Mouse (Mus musculus) CH12.LX (cell line): ENCODE measurements around the gene Aff3. TPM values are rescaled to one million over a fixed set of nuclear protein-coding genes. Genes with fewer than 3 reads are reported as not detected.

Experiments
- DNase-seq: peaks from one replicate; pipeline ENCODE4 v3.0.0-alpha.2; 2013; ENCODE audit errors: extremely low read depth
- H3K27ac ChIP-seq: 2 replicates; pipeline ENCODE4 v1.5.1; 2012; ENCODE audit warnings: low read depth, mild to moderate bottlenecking, control low read depth, moderate library complexity; ENCODE audit not compliant: insufficient read depth
- H3K27me3 ChIP-seq: replicated peaks from 2 replicates; pipeline ENCODE3; 2012; ENCODE audit warnings: inconsistent platforms
- H3K36me3 ChIP-seq, 2 experiments: replicated peaks in 1 of 2; 2 replicates each; pipeline versions ENCODE3 to v1.6.1; 2012; ENCODE audit warnings: inconsistent platforms in 1 of 2, low read length in 1 of 2, mild to moderate bottlenecking in 1 of 2, mixed read lengths in 1 of 2, moderate library complexity in 1 of 2; ENCODE audit not compliant: control insufficient read depth in 1 of 2, insufficient read depth in 1 of 2
- H3K4me1 ChIP-seq, 2 experiments: 2 replicates each; pipeline ENCODE4 v1.6.1; 2012; ENCODE audit warnings: inconsistent platforms in 1 of 2, moderate library complexity in 1 of 2; ENCODE audit not compliant: insufficient read depth in 2 of 2, control insufficient read depth in 1 of 2
- H3K4me2 ChIP-seq: 2 replicates; pipeline ENCODE4 v1.6.1; 2012; ENCODE audit warnings: low read depth, mild to moderate bottlenecking, control low read depth; ENCODE audit not compliant: poor library complexity, insufficient read depth, severe bottlenecking
- H3K4me3 ChIP-seq, 3 experiments: fragments of 150-350 bp in 1 of 3; sonication (generic) in 1 of 3; replicated peaks in 1 of 3; 2 replicates each; pipeline versions ENCODE3 to v1.5.1; 2011 to 2012; ENCODE audit warnings: low read depth in 2 of 3, low read length in 2 of 3, mild to moderate bottlenecking in 2 of 3, moderate library complexity in 2 of 3, control low read depth in 1 of 3, improper control_type of control experiment in 1 of 3, inconsistent platforms in 1 of 3, mixed read lengths in 1 of 3; ENCODE audit not compliant: poor library complexity in 1 of 3
- H3K79me2 ChIP-seq: replicated peaks from 2 replicates; pipeline ENCODE4 v1.6.1; 2012; ENCODE audit warnings: mild to moderate bottlenecking, moderate library complexity; ENCODE audit not compliant: control insufficient read depth, poor library complexity, insufficient read depth, severe bottlenecking; ENCODE audit errors: extremely low read depth
- H3K9ac ChIP-seq: 2 replicates; pipeline ENCODE4 v1.6.1; 2012; ENCODE audit warnings: low read depth, mild to moderate bottlenecking, control low read depth, moderate library complexity; ENCODE audit not compliant: insufficient read depth
- H3K9me3 ChIP-seq: replicated peaks from 2 replicates; pipeline ENCODE3; 2012; ENCODE audit warnings: low read length, inconsistent platforms, mixed read lengths
- E2F4 ChIP-seq: IDR thresholded peaks from 2 replicates; pipeline ENCODE4 v1.6.1; 2011; ENCODE audit warnings: low read depth, low read length, improper control_type of control experiment; ENCODE audit not compliant: insufficient replicate concordance
- EP300 ChIP-seq: IDR thresholded peaks from 2 replicates; pipeline ENCODE4 v1.6.1; 2011; ENCODE audit warnings: low read length, improper control_type of control experiment
- HCFC1 ChIP-seq: IDR thresholded peaks from 2 replicates; pipeline ENCODE4 v1.6.1; 2012; ENCODE audit warnings: low read depth, mild to moderate bottlenecking, inconsistent platforms, low read length, improper control_type of control experiment
- MEF2A ChIP-seq: IDR thresholded peaks from 2 replicates; pipeline ENCODE4 v1.6.1; 2014; ENCODE audit warnings: low read depth, mild to moderate bottlenecking, inconsistent platforms, low read length, improper control_type of control experiment, borderline replicate concordance
- NELFE ChIP-seq: IDR thresholded peaks from 2 replicates; pipeline ENCODE4 v1.6.1; 2011; ENCODE audit warnings: low read depth, low read length, improper control_type of control experiment
- PAX5 ChIP-seq: IDR thresholded peaks from 2 replicates; pipeline ENCODE4 v1.6.1; 2012; ENCODE audit warnings: low read length, inconsistent platforms, mixed read lengths
- SMC3 ChIP-seq: IDR thresholded peaks from 2 replicates; pipeline ENCODE4 v1.6.1; 2011; ENCODE audit warnings: low read depth, low read length, improper control_type of control experiment
- UBTF ChIP-seq: IDR thresholded peaks from 2 replicates; pipeline ENCODE4 v1.6.1; 2012; ENCODE audit warnings: low read depth, mild to moderate bottlenecking, inconsistent platforms, low read length, improper control_type of control experiment, moderate library complexity
- ZNF384 ChIP-seq: IDR thresholded peaks from 2 replicates; pipeline ENCODE4 v1.6.1; 2012; ENCODE audit warnings: low read depth, low read length, improper control_type of control experiment, inconsistent platforms
- dilution Hi-C: fragments of 300-500 bp; cut with MboI; formaldehyde crosslinking; loops from 2 replicates; pipeline ENCODE4 v1.14.3; 2020; ENCODE audit warnings: low sequenced_read_pairs; ENCODE audit not compliant: extremely low pct_unique_long_range_greater_than_20kb, extremely low pct_ligation_motif_present
- in situ Hi-C: fragments of 300-500 bp; cut with MboI; formaldehyde crosslinking; loops from 3 replicates; pipeline ENCODE4 v1.14.3; 2019; ENCODE audit warnings: low sequenced_read_pairs, low pct_ligation_motif_present, low pct_unique_long_range_greater_than_20kb, mixed read lengths
- polyA plus RNA-seq: library from polyadenylated mRNA; unstranded; fragments of >175 nt; gene quantifications from 2 replicates; pipeline ENCODE4 v1.2.1, GENCODE M21; 2012; ENCODE audit warnings: low read depth; ENCODE audit not compliant: insufficient read length
- total RNA-seq, 2 experiments: library from RNA; depleted of rRNA; stranded (reverse); fragments of 300-350 nt in 1 of 2; fragments of >200 nt in 1 of 2; gene quantifications; 2 replicates each; pipeline ENCODE4 v1.2.3; 2012 to 2014

Gene Aff3
- total and polyA plus RNA-seq, 3 experiments = 5.1 to 29.9 (median 7.7) TPM

- H3K27ac ChIP-seq = no peak overlapping the region
- no peaks in the 10 kb centered on the region for H3K4me1 ChIP-seq
- no peak overlapping the region for H3K4me2 ChIP-seq
- no peak for TF ChIP-seq ZNF384
- no peak for TF ChIP-seq UBTF
- no peak for TF ChIP-seq HCFC1
- TF ChIP-seq E2F4 = no peak
- no peak for TF ChIP-seq SMC3
- no peak for DNase-seq
- H3K79me2 ChIP-seq = no peaks in the 10 kb centered on the region
- no peak overlapping the region for H3K4me3 ChIP-seq
- in situ Hi-C loops (no loop called here), dilution Hi-C loops (no loop called here)
- peaks cover 7% of the 10 kb centered on the region for H3K9me3 ChIP-seq
- no peak overlapping the region for H3K9ac ChIP-seq
- no peaks in the 10 kb centered on the region for H3K27me3 ChIP-seq
- peaks cover 0 to 64% of the 10 kb centered on the region in 2 experiments for H3K36me3 ChIP-seq
Measured at GRCm38 (mm10) chr1:38384010-38384409, 280.7 kb downstream of the Aff3 start.

GRCm38 (mm10) chr1:38382683-38383082, 282.1 kb downstream of the Aff3 start:
- H3K27me3 ChIP-seq = no peaks in the 10 kb centered on the region
- no peak overlapping the region for H3K9ac ChIP-seq
- no peak for DNase-seq
- no peak overlapping the region for H3K4me2 ChIP-seq
- H3K27ac ChIP-seq = no peak overlapping the region
- no peak for TF ChIP-seq PAX5
- no peak overlapping the region for H3K4me3 ChIP-seq
- H3K79me2 ChIP-seq = no peaks in the 10 kb centered on the region
- H3K9me3 ChIP-seq = peaks cover 7% of the 10 kb centered on the region
- peaks cover 0 to 55% of the 10 kb centered on the region in 2 experiments for H3K36me3 ChIP-seq
- dilution Hi-C loops (no loop called here), in situ Hi-C loops (no loop called here)
- no peaks in the 10 kb centered on the region for H3K4me1 ChIP-seq

GRCm38 (mm10) chr1:38377930-38378329, 286.8 kb downstream of the Aff3 start:
- Histone ChIP-seq H3K27ac (no peak overlapping the region), H3K79me2 (no peaks in the 10 kb centered on the region), H3K9ac (no peak overlapping the region), H3K9me3 (peaks cover 7% of the 10 kb centered on the region), H3K4me3 (no peak overlapping the region), H3K4me1 (no peaks in the 10 kb centered on the region), H3K36me3 (peaks cover 0 to 37% of the 10 kb centered on the region in 2 experiments), H3K4me2 (no peak overlapping the region)
- no peak for DNase-seq
- in situ Hi-C loops (no loop called here), dilution Hi-C loops (no loop called here)
- TF ChIP-seq MEF2A (no peak), NELFE (no peak), EP300 (no peak)
- TF ChIP-seq, all 38 proteins: peak for 0
- H3K27me3 ChIP-seq = no peaks in the 10 kb centered on the region
